Mouse (Mus musculus): ENCODE measurements at regions not wholly inside any gene's neighbourhood (a gene's known extent, or its start where the extent isn't known, plus 50 kb on each side); places are given as distances from the start of the nearest gene placed in this dataset.

DNA sequence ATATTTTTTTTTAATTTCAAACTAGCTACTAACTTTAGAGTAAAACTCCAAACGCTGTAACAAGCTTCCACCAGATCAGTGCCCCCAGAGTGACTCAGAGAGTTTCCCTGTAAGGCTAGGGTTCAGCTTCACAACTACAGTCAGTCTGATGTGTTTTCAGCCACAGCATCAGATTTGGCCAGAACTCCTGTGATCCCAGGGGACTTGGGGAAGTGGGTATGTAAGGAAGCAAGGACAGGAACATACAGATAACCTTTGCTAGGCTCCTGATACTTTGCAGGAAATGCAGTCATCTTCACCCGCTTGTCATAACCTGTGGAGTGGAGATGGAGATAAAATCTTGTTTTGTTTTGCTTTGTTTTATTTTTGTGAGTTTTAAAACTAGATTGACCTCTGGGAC is 517.5 kb upstream of the A1bg start:
- no peak for TF ChIP-seq EP300 (IDR thresholded peaks at IDR 0.05; ENCODE audit: low read depth)
- TF ChIP-seq CTCF (IDR thresholded peaks at IDR 0.05; ENCODE audit: low read depth) = no peak
